Mouse (Mus musculus) CD8-positive naive resting alpha-beta T cell, adult 2 months (primary cell): Measurements from ENCODE around the gene Gsdma3.
"Not testable (repeated sequence)": the region's sequence is repeated elsewhere in the genome, so short reads cannot be mapped to it uniquely, and the experiment has no call there.

Source experiments
- DNase-seq, 2 experiments: peaks; one replicate each; pipeline ENCODE4 v3.0.0; 2022; ENCODE audit warnings: low read depth in 2 of 2, low spot score in 2 of 2

The Gsdma3 gene

GRCm38 (mm10) chr11:98664091-98664490, 37.9 kb downstream of the Gsdma3 start, which contains the start of gene Gsdma:
Gsdma (plus strand) TSS chr11:98664351.
- no peak for DNase-seq

- no peak for DNase-seq
Observed at GRCm38 (mm10) chr11:98668984-98669383, 42.8 kb downstream of the Gsdma3 start.

GRCm38 (mm10) chr11:98671284-98671815, 45.2 kb downstream of the Gsdma3 start:
- no peak for DNase-seq

- DNase-seq = no peak
Observed at GRCm38 (mm10) chr11:98671857-98672256, 45.7 kb downstream of the Gsdma3 start.

GRCm38 (mm10) chr11:98672482-98672881, 46.3 kb downstream of the Gsdma3 start:
- DNase-seq = no peak

- DNase-seq = peak; percentile 55 to 70
Observed at GRCm38 (mm10) chr11:98673136-98673535, 47.0 kb downstream of the Gsdma3 start.

GRCm38 (mm10) chr11:98675829-98676363, 49.7 kb downstream of the Gsdma3 start:
- no peak for DNase-seq

- DNase-seq = no peak
Observed at GRCm38 (mm10) chr11:98680023-98680422, 53.9 kb downstream of the Gsdma3 start.

- not testable (repeated sequence) for DNase-seq
Observed at GRCm38 (mm10) chr11:98680595-98680994, 54.4 kb downstream of the Gsdma3 start.

- no peak for DNase-seq
Observed at GRCm38 (mm10) chr11:98681186-98681585, 55.0 kb downstream of the Gsdma3 start.

GRCm38 (mm10) chr11:98681786-98682745, 55.9 kb downstream of the Gsdma3 start, which contains the start of gene Psmd3:
Psmd3 (plus strand) TSS chr11:98682554.
- peak; percentile 94 to 99 for DNase-seq

- DNase-seq = no peak
Observed at GRCm38 (mm10) chr11:98682811-98683210, 56.7 kb downstream of the Gsdma3 start.

- DNase-seq = no peak
Observed at GRCm38 (mm10) chr11:98685642-98686041, 59.5 kb downstream of the Gsdma3 start.

GRCm38 (mm10) chr11:98686976-98687375, 60.8 kb downstream of the Gsdma3 start:
- DNase-seq = no peak
